Mouse (Mus musculus) MEL (cell line): ENCODE measurements around the gene Chst3. TPM values are rescaled to one million over a fixed set of nuclear protein-coding genes. Genes with fewer than 3 reads are reported as not detected.

Source experiments
- DNase-seq: peaks from one replicate; pipeline ENCODE4 v3.0.0; 2011; ENCODE audit warnings: low read depth, low spot score
- H3K27ac ChIP-seq: 2 replicates; pipeline ENCODE4 v1.5.1; 2012; ENCODE audit warnings: low read depth, mild to moderate bottlenecking, control low read depth, low read length, moderate library complexity; ENCODE audit not compliant: control insufficient read depth
- H3K27me3 ChIP-seq, 2 experiments: fragments of 150-350 bp in 1 of 2; sonication (generic) in 1 of 2; 2 replicates each; pipeline ENCODE4 v1.6.1; 2012; ENCODE audit warnings: low read length in 2 of 2, mild to moderate bottlenecking in 2 of 2, improper control_type of control experiment in 1 of 2, moderate library complexity in 1 of 2; ENCODE audit not compliant: insufficient read depth in 2 of 2, control insufficient read depth in 1 of 2
- H3K36me3 ChIP-seq, 2 experiments: 2 replicates each; pipeline ENCODE4 v1.6.1; 2012 to 2014; ENCODE audit warnings: low read length in 2 of 2, improper control_type of control experiment in 1 of 2, inconsistent platforms in 1 of 2, mild to moderate bottlenecking in 1 of 2; ENCODE audit not compliant: insufficient read depth in 2 of 2, control insufficient read depth in 1 of 2
- H3K4me1 ChIP-seq, 2 experiments: fragments of 150-350 bp in 1 of 2; sonication (generic) in 1 of 2; 2 replicates each; pipeline ENCODE4 v1.6.1; 2012; ENCODE audit warnings: low read length in 2 of 2, improper control_type of control experiment in 1 of 2, mild to moderate bottlenecking in 1 of 2; ENCODE audit not compliant: insufficient read depth in 2 of 2, control insufficient read depth in 1 of 2
- H3K4me3 ChIP-seq, 2 experiments: fragments of 150-350 bp in 1 of 2; sonication (generic) in 1 of 2; 2 replicates each; pipeline ENCODE4 v1.5.1; 2012; ENCODE audit warnings: low read depth in 2 of 2, low read length in 2 of 2, mild to moderate bottlenecking in 2 of 2, moderate library complexity in 2 of 2, control low read depth in 1 of 2, improper control_type of control experiment in 1 of 2; ENCODE audit not compliant: control insufficient read depth in 1 of 2, insufficient read depth in 1 of 2
- H3K79me2 ChIP-seq: 2 replicates; pipeline ENCODE4 v1.6.1; 2012; ENCODE audit warnings: mild to moderate bottlenecking, low read length, moderate library complexity; ENCODE audit not compliant: control insufficient read depth, poor library complexity, insufficient read depth
- H3K9ac ChIP-seq: 2 replicates; pipeline ENCODE4 v1.6.1; 2012; ENCODE audit warnings: low read depth, mild to moderate bottlenecking, control low read depth, low read length, moderate library complexity; ENCODE audit not compliant: control insufficient read depth, poor library complexity, severe bottlenecking
- H3K9me3 ChIP-seq: fragments of 150-350 bp; sonication (generic); replicated peaks from 2 replicates; pipeline ENCODE4 v1.6.1; 2012; ENCODE audit warnings: mild to moderate bottlenecking, low read length, improper control_type of control experiment, moderate library complexity; ENCODE audit not compliant: insufficient read depth
- BHLHE40 ChIP-seq: IDR thresholded peaks from 2 replicates; pipeline ENCODE4 v1.6.1; 2012; ENCODE audit warnings: low read depth, mild to moderate bottlenecking, inconsistent platforms, low read length, improper control_type of control experiment, borderline replicate concordance
- CHD1 ChIP-seq: IDR thresholded peaks from 2 replicates; pipeline ENCODE4 v1.6.1; 2012; ENCODE audit warnings: low read depth, mild to moderate bottlenecking, inconsistent platforms, low read length, improper control_type of control experiment
- CHD2 ChIP-seq: IDR thresholded peaks from 2 replicates; pipeline ENCODE4 v1.6.1; 2011; ENCODE audit warnings: low read length, improper control_type of control experiment
- CTCF ChIP-seq, 3 experiments: IDR thresholded peaks in 2 of 3; conservative IDR thresholded peaks in 1 of 3; 2 replicates each; pipeline ENCODE4 v1.5.1; 2011 to 2012; ENCODE audit warnings: low read length in 3 of 3, low read depth in 2 of 3, mild to moderate bottlenecking in 2 of 3, improper control_type of control experiment in 1 of 3, inconsistent platforms in 1 of 3, mixed read lengths in 1 of 3, moderate library complexity in 1 of 3; ENCODE audit not compliant: control insufficient read depth in 1 of 3, insufficient read depth in 1 of 3, poor library complexity in 1 of 3, severe bottlenecking in 1 of 3
- E2F4 ChIP-seq: IDR thresholded peaks from 2 replicates; pipeline ENCODE4 v1.6.1; 2011; ENCODE audit warnings: low read depth, low read length, improper control_type of control experiment, borderline replicate concordance
- EP300 ChIP-seq, 2 experiments: IDR thresholded peaks; 2 replicates each; pipeline ENCODE4 v1.6.1; 2011; ENCODE audit warnings: improper control_type of control experiment in 2 of 2, low read length in 2 of 2, low read depth in 1 of 2, mild to moderate bottlenecking in 1 of 2
- ETS1 ChIP-seq: IDR thresholded peaks from 2 replicates; pipeline ENCODE4 v1.6.1; 2012; ENCODE audit warnings: low read depth, mild to moderate bottlenecking, inconsistent platforms, low read length, improper control_type of control experiment, moderate library complexity
- GABPA ChIP-seq: IDR thresholded peaks from 2 replicates; pipeline ENCODE4 v1.6.1; 2012; ENCODE audit warnings: low read depth, mild to moderate bottlenecking, inconsistent platforms, low read length, improper control_type of control experiment, moderate library complexity
- GATA1 ChIP-seq: IDR thresholded peaks from 2 replicates; pipeline ENCODE4 v1.6.1; 2011; ENCODE audit warnings: low read depth, low read length, improper control_type of control experiment
- HCFC1 ChIP-seq: IDR thresholded peaks from 2 replicates; pipeline ENCODE4 v1.6.1; 2012; ENCODE audit warnings: low read depth, mild to moderate bottlenecking, inconsistent platforms, low read length, improper control_type of control experiment, moderate library complexity
- JUND ChIP-seq: IDR thresholded peaks from 2 replicates; pipeline ENCODE4 v1.6.1; 2011; ENCODE audit warnings: low read depth, mild to moderate bottlenecking, improper control_type of control experiment, low read length
- KAT2A ChIP-seq: conservative IDR thresholded peaks from 2 replicates; pipeline ENCODE4 v1.6.1; 2012; ENCODE audit warnings: low read depth, low read length, improper control_type of control experiment, inconsistent platforms
- MAFK ChIP-seq: IDR thresholded peaks from 2 replicates; pipeline ENCODE4 v1.6.1; 2011; ENCODE audit warnings: low read depth, mild to moderate bottlenecking, low read length, improper control_type of control experiment, borderline replicate concordance
- MAX ChIP-seq: IDR thresholded peaks from 2 replicates; pipeline ENCODE4 v1.6.1; 2011; ENCODE audit warnings: low read length, improper control_type of control experiment
- MAZ ChIP-seq: IDR thresholded peaks from 2 replicates; pipeline ENCODE4 v1.6.1; 2012; ENCODE audit warnings: low read depth, mild to moderate bottlenecking, inconsistent platforms, low read length, improper control_type of control experiment
- MEF2A ChIP-seq: IDR thresholded peaks from 2 replicates; pipeline ENCODE4 v1.6.1; 2014; ENCODE audit warnings: low read depth, mild to moderate bottlenecking, inconsistent platforms, low read length, improper control_type of control experiment; ENCODE audit not compliant: poor library complexity, insufficient replicate concordance, severe bottlenecking; ENCODE audit errors: extremely low read depth
- MXI1 ChIP-seq: IDR thresholded peaks from 2 replicates; pipeline ENCODE4 v1.6.1; 2011; ENCODE audit warnings: mild to moderate bottlenecking, low read depth, low read length, improper control_type of control experiment
- MYB ChIP-seq: IDR thresholded peaks from 2 replicates; pipeline ENCODE4 v1.6.1; 2011; ENCODE audit warnings: mild to moderate bottlenecking, low read depth, low read length, improper control_type of control experiment
- MYC ChIP-seq: IDR thresholded peaks from 2 replicates; pipeline ENCODE4 v1.6.1; 2011; ENCODE audit warnings: low read depth, mild to moderate bottlenecking, low read length, improper control_type of control experiment, moderate library complexity
- NELFE ChIP-seq: IDR thresholded peaks from 2 replicates; pipeline ENCODE4 v1.6.1; 2011; ENCODE audit warnings: low read depth, low read length, improper control_type of control experiment
- NRF1 ChIP-seq: IDR thresholded peaks from 2 replicates; pipeline ENCODE4 v1.6.1; 2014; ENCODE audit warnings: low read depth, mild to moderate bottlenecking, inconsistent platforms, low read length, improper control_type of control experiment, moderate library complexity; ENCODE audit not compliant: poor library complexity, insufficient read depth, severe bottlenecking
- POLR2A ChIP-seq, 2 experiments: IDR thresholded peaks; 2 replicates each; pipeline ENCODE4 v1.6.1; 2011 to 2012; ENCODE audit warnings: low read length in 2 of 2, mild to moderate bottlenecking in 2 of 2, control low read depth in 1 of 2, improper control_type of control experiment in 1 of 2, low read depth in 1 of 2, moderate library complexity in 1 of 2; ENCODE audit not compliant: control insufficient read depth in 1 of 2, insufficient read depth in 1 of 2, poor library complexity in 1 of 2
- POLR2AphosphoS2 ChIP-seq: IDR thresholded peaks from 2 replicates; pipeline ENCODE4 v1.6.1; 2011; ENCODE audit warnings: low read length, improper control_type of control experiment
- POLR2AphosphoS5 ChIP-seq: IDR thresholded peaks from 2 replicates; pipeline ENCODE4 v1.6.1; 2012; ENCODE audit warnings: low read depth, borderline replicate concordance, mild to moderate bottlenecking, inconsistent platforms, low read length, moderate library complexity, mixed read lengths
- RAD21 ChIP-seq: IDR thresholded peaks from 2 replicates; pipeline ENCODE4 v1.6.1; 2011; ENCODE audit warnings: mild to moderate bottlenecking, low read depth, low read length, improper control_type of control experiment
- RCOR1 ChIP-seq: IDR thresholded peaks from 2 replicates; pipeline ENCODE4 v1.6.1; 2012; ENCODE audit warnings: low read depth, mild to moderate bottlenecking, inconsistent platforms, low read length, improper control_type of control experiment
- SIN3A ChIP-seq: IDR thresholded peaks from 2 replicates; pipeline ENCODE4 v1.6.1; 2012; ENCODE audit warnings: low read length, improper control_type of control experiment, inconsistent platforms
- SMC3 ChIP-seq: IDR thresholded peaks from 2 replicates; pipeline ENCODE4 v1.6.1; 2011; ENCODE audit warnings: low read depth, low read length, improper control_type of control experiment
- TAL1 ChIP-seq: IDR thresholded peaks from 2 replicates; pipeline ENCODE4 v1.6.1; 2012; ENCODE audit warnings: mild to moderate bottlenecking, inconsistent platforms, low read length, moderate library complexity, mixed read lengths
- TBP ChIP-seq: IDR thresholded peaks from 2 replicates; pipeline ENCODE4 v1.8.0; 2011; ENCODE audit warnings: low read depth, low read length, improper control_type of control experiment
- TCF12 ChIP-seq: IDR thresholded peaks from 2 replicates; pipeline ENCODE4 v1.6.1; 2014; ENCODE audit warnings: low read depth, mild to moderate bottlenecking, inconsistent platforms, low read length, improper control_type of control experiment, moderate library complexity
- UBTF ChIP-seq: IDR thresholded peaks from 2 replicates; pipeline ENCODE4 v1.6.1; 2012; ENCODE audit warnings: low read depth, mild to moderate bottlenecking, inconsistent platforms, low read length, improper control_type of control experiment, moderate library complexity, borderline replicate concordance; ENCODE audit not compliant: insufficient read depth
- USF1 ChIP-seq: IDR thresholded peaks from 2 replicates; pipeline ENCODE4 v1.6.1; 2014; ENCODE audit warnings: low read depth, mild to moderate bottlenecking, inconsistent platforms, low read length, improper control_type of control experiment, moderate library complexity
- USF2 ChIP-seq, 2 experiments: IDR thresholded peaks; 2 replicates each; pipeline ENCODE4 v1.6.1; 2011 to 2012; ENCODE audit warnings: improper control_type of control experiment in 2 of 2, low read length in 2 of 2, borderline replicate concordance in 1 of 2, inconsistent platforms in 1 of 2, low read depth in 1 of 2, mild to moderate bottlenecking in 1 of 2; ENCODE audit not compliant: insufficient read depth in 1 of 2
- ZC3H11A ChIP-seq: IDR thresholded peaks from 2 replicates; pipeline ENCODE4 v1.6.1; 2012; ENCODE audit warnings: low read depth, mild to moderate bottlenecking, inconsistent platforms, low read length, improper control_type of control experiment
- ZKSCAN1 ChIP-seq: IDR thresholded peaks from 2 replicates; pipeline ENCODE4 v1.6.1; 2012; ENCODE audit warnings: low read depth, mild to moderate bottlenecking, inconsistent platforms, low read length, improper control_type of control experiment, moderate library complexity
- ZMIZ1 ChIP-seq: IDR thresholded peaks from 2 replicates; pipeline ENCODE4 v1.6.1; 2012; ENCODE audit warnings: low read depth, mild to moderate bottlenecking, inconsistent platforms, low read length, improper control_type of control experiment, moderate library complexity
- ZNF384 ChIP-seq: IDR thresholded peaks from 2 replicates; pipeline ENCODE4 v1.6.1; 2012; ENCODE audit warnings: low read depth, mild to moderate bottlenecking, inconsistent platforms, low read length, improper control_type of control experiment
- polyA plus RNA-seq, 2 experiments: library from polyadenylated mRNA; stranded (reverse) in 1 of 2; unstranded in 1 of 2; fragments of >175 nt in 1 of 2; fragments of >200 nt in 1 of 2; gene quantifications; 2 replicates each; pipeline versions ENCODE4 v1.2.1 to v1.2.4; 2012; ENCODE audit warnings: low replicate concordance in 2 of 2, low read depth in 1 of 2; ENCODE audit not compliant: insufficient read length in 2 of 2, insufficient read depth in 1 of 2, missing spikeins in 1 of 2
- total RNA-seq: library from RNA; depleted of rRNA; stranded (reverse); fragments of 300-350 nt; gene quantifications from 2 replicates; pipeline ENCODE4 v1.2.3, GENCODE M21; 2012

Chst3 gene
- total and polyA plus RNA-seq, 3 experiments: 0.08 TPM; not detected in 2

DNA sequence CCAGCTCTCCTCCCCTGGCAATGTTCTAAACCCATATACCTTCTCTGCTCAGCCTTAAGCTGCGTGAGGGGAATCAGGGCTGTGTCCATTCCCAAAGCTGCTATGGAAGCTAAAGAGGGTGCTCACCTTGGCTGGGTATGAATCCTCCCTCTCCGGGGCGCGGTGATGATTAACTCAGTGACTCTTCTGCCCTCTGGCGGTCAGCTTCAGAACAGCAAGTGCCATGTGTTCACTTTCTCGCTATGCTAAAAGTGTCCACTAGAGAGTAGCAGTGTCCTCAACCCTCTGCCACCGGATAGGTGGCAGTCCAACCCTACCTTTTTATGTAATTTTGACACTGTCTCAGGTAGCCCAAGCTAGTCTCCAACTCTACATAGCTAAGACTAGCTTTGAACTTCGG, 26.0 kb upstream of the Chst3 start:
- no peaks in the 10 kb centered on the region for H3K9me3 ChIP-seq
- DNase-seq: peak; percentile 86
- H3K9ac ChIP-seq: no peak overlapping the region
- no peak for TF ChIP-seq POLR2AphosphoS2
- TF ChIP-seq MAFK: no peak
- TF ChIP-seq RCOR1: 0 out of 2 replicates have a peak, but pooled peaks have one; percentile 10
- TF ChIP-seq POLR2A (IDR thresholded peaks at IDR 0.05; ENCODE audit: control insufficient read depth in 1 of 2, insufficient read depth in 1 of 2, low read depth in 1 of 2, low read length in 2 of 2, poor library complexity in 1 of 2): no peak
- no peak for TF ChIP-seq USF2 (IDR thresholded peaks at IDR 0.05; ENCODE audit: borderline replicate concordance in 1 of 2, insufficient read depth in 1 of 2, low read depth in 1 of 2, low read length in 2 of 2)
- no peak for TF ChIP-seq ZNF384
- TF ChIP-seq USF1: peak; percentile 56; the same call in 1 of the 2 replicates
- no peak for TF ChIP-seq EP300 (IDR thresholded peaks at IDR 0.05; ENCODE audit: low read depth in 1 of 2, low read length in 2 of 2)
- no peak for TF ChIP-seq MEF2A
- peak; percentile 90 to 100 (median 99) for TF ChIP-seq CTCF (IDR thresholded peaks at IDR 0.05 in 2 of 3, conservative IDR thresholded peaks at IDR 0.05 in 1 of 3; ENCODE audit: control insufficient read depth in 1 of 3, insufficient read depth in 1 of 3, low read depth in 2 of 3, low read length in 3 of 3, poor library complexity in 1 of 3, severe bottlenecking in 1 of 3)
- TF ChIP-seq MYB: no peak
- TF ChIP-seq MAX: peak; percentile 77
- no peak for TF ChIP-seq HCFC1
- TF ChIP-seq GABPA: no peak
- TF ChIP-seq UBTF: no peak
- TF ChIP-seq TAL1: no peak
- no peak for TF ChIP-seq ZKSCAN1
- no peak for TF ChIP-seq MXI1
- peak; percentile 72 for TF ChIP-seq JUND
- 0 out of 2 replicates have a peak, but pooled peaks have one; percentile 16 for TF ChIP-seq BHLHE40
- no peak for TF ChIP-seq E2F4
- TF ChIP-seq TCF12: no peak
- no peak for TF ChIP-seq POLR2AphosphoS5
- no peak for TF ChIP-seq NELFE
- TF ChIP-seq KAT2A: no peak
- no peak for TF ChIP-seq NRF1
- TF ChIP-seq SIN3A: peak; percentile 34; the same call in 1 of the 2 replicates
- TF ChIP-seq TBP: no peak
- TF ChIP-seq CHD1: no peak
- TF ChIP-seq RAD21: peak; percentile 71
- no peak for TF ChIP-seq GATA1
- TF ChIP-seq ZC3H11A: peak; percentile 75
- peak; percentile 91 for TF ChIP-seq MYC
- no peak for TF ChIP-seq ZMIZ1
- no peak for TF ChIP-seq MAZ
- peak; percentile 95 for TF ChIP-seq SMC3
- no peak for TF ChIP-seq CHD2
- TF ChIP-seq ETS1: no peak

More for the DNA sequence above, 26.0 kb upstream of the Chst3 start:
- Histone ChIP-seq H3K27me3 (no peaks in the 10 kb centered on the region), H3K36me3 (no peaks in the 10 kb centered on the region), H3K4me3 (no peak overlapping the region), H3K79me2 (no peaks in the 10 kb centered on the region), H3K4me1 (no peaks in the 10 kb centered on the region; a peak in 1 of 4 replicates), H3K27ac (no peak overlapping the region)
